Mouse (Mus musculus) liver, embryonic 12.5 days (tissue): Measurements from ENCODE around the gene Rasa3. TPM values are rescaled to one million over a fixed set of nuclear protein-coding genes. Genes with fewer than 3 reads are reported as not detected.

Source experiments
- ATAC-seq: fragments of 200-750 bp; cut with Nextera tagmentation; 2 replicates; pipeline ENCODE4 v1.8.0; 2017; ENCODE audit warnings: moderate number of reproducible peaks, mild to moderate bottlenecking, moderate library complexity
- H3K27ac ChIP-seq: fragments of 300-500 bp; sonication (generic); 2 replicates; pipeline ENCODE4 v1.5.1; 2016; ENCODE audit warnings: mild to moderate bottlenecking
- H3K27me3 ChIP-seq: fragments of 300-500 bp; sonication (generic); replicated peaks from 2 replicates; pipeline ENCODE4 v1.6.1; 2016; ENCODE audit warnings: mild to moderate bottlenecking, moderate library complexity
- H3K36me3 ChIP-seq: fragments of 300-500 bp; sonication (generic); 2 replicates; pipeline ENCODE4 v1.6.1; 2016; ENCODE audit warnings: mild to moderate bottlenecking, moderate library complexity
- H3K4me1 ChIP-seq: fragments of 300-500 bp; sonication (generic); 2 replicates; pipeline ENCODE4 v1.6.1; 2016
- H3K4me2 ChIP-seq: fragments of 300-500 bp; sonication (generic); 2 replicates; pipeline ENCODE4 v1.6.1; 2016; ENCODE audit warnings: mild to moderate bottlenecking, moderate library complexity
- H3K4me3 ChIP-seq: fragments of 300-500 bp; sonication (generic); 2 replicates; pipeline ENCODE4 v1.5.1; 2016; ENCODE audit warnings: mild to moderate bottlenecking, moderate library complexity
- H3K9ac ChIP-seq: fragments of 300-500 bp; sonication (generic); 2 replicates; pipeline ENCODE4 v1.6.1; 2016; ENCODE audit warnings: mild to moderate bottlenecking, moderate library complexity
- H3K9me3 ChIP-seq: fragments of 300-500 bp; sonication (generic); replicated peaks from 2 replicates; pipeline ENCODE4 v1.6.1; 2016; ENCODE audit warnings: mild to moderate bottlenecking, moderate library complexity
- WGBS: fragments of 180-500 bp; shearing (Covaris S2); methylation state at CpG from one replicate; pipeline ENCODE4 v1.1.7; 2016; ENCODE audit not compliant: insufficient replicate concordance; 5-methylcytosine and 5-hydroxymethylcytosine counted together
- polyA plus RNA-seq: library from polyadenylated mRNA; unstranded; fragments of >200 nt; fragmentation: Nextera tagmentation; extraction: Ambion mirVana; gene quantifications from 2 replicates; pipeline ENCODE4 v1.2.1, GENCODE M21; 2016

Rasa3 gene
- polyA plus RNA-seq, 1 experiment from 2014 or later: 30.8 TPM

DNA sequence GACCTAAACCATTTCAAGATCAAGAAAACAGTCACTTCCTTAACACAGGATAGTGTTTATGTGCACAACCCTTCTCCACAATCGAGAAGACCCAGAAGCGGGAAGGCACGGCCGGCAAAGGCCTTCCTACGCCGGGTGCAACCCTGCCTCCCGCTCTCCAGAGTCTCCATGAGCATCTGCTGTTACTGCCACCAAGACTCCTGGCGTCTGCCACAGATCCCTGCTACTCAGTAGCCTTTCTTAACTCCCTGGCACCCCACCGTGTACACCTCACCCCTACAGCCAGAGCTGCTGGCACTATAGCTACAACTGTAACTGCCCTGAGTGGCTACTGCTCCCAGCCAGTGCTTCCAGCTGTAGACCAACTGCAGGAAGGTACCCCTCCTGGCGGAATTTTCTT is 51.3 kb downstream of the Rasa3 start:
- no peak overlapping the region for H3K4me3 ChIP-seq
- no peaks in the 10 kb centered on the region for H3K27me3 ChIP-seq
- H3K36me3 ChIP-seq: peaks cover 33% of the 10 kb centered on the region
- no peak overlapping the region for H3K27ac ChIP-seq
- H3K9me3 ChIP-seq: 0 out of 2 replicates have a peak, but pooled peaks cover 2% of the 10 kb centered on the region
- 80% methylated on average over 10 of the region's 10 CpGs for WGBS
- no peak for ATAC-seq
- H3K9ac ChIP-seq: no peak overlapping the region
- no peak overlapping the region for H3K4me2 ChIP-seq
- H3K4me1 ChIP-seq: peaks cover 24% of the 10 kb centered on the region

DNA sequence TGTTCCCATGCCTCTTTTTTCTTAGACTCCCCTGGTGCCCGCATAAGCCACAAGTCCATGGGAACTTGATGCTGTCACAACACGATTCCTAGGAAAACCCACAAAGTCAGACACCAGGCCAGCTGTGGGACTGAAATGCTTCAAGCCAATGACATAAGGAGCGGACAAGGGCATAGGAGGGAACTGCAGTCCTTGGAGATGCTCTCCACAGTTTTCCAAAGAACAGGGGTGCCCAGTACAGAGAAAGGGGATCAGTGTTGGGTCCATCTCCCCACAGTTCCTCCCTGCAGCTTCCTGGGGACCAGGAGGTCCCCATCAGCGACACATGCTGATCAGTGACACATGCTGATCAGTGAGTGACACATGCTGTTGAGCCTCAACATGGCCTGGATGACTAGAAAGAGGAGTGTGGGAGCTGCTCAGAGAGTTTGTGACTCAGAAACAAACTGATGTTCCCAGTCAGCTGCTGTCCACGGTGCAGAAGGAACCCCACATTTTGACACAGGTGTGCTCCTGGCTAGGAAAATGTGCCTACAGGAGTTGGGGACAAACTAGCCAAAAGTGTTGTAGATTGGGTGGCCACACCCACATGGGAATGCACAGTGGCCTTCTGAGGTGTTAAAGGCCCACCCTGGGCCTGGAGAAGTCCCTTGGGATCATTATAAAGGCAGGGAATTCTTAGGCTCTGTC is 52.0 kb downstream of the Rasa3 start:
- ATAC-seq: no peak
- H3K27me3 ChIP-seq: no peaks in the 10 kb centered on the region
- 0 out of 2 replicates have a peak, but pooled peaks cover 2% of the 10 kb centered on the region for H3K9me3 ChIP-seq
- peaks cover 24% of the 10 kb centered on the region for H3K4me1 ChIP-seq
- 71% methylated on average over 5 of the region's 5 CpGs for WGBS
- H3K4me2 ChIP-seq: no peak overlapping the region
- no peak overlapping the region for H3K27ac ChIP-seq
- no peak overlapping the region for H3K9ac ChIP-seq
- no peak overlapping the region for H3K4me3 ChIP-seq
- peaks cover 31% of the 10 kb centered on the region for H3K36me3 ChIP-seq

DNA sequence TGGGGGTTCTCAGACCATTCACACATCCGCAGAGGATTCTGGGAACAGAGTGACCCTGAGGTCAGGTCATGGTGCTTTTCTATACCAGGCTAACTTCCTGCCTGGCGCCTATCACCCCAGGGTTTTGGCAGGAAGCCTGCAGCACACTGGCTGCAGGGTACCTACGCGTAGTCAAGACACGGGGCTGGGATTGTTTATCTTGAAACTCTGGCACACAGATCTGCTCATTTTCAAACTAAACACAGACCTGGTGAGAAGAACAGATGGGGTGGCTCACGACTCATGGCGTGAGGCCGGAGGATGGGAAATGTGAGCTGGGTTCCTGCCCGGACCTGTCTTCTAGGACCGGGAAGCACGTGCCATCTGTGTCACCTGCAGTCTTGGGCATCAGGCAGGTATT is 52.5 kb downstream of the Rasa3 start:
- H3K4me1 ChIP-seq: peaks cover 24% of the 10 kb centered on the region
- H3K4me3 ChIP-seq: no peak overlapping the region
- ATAC-seq: no peak
- H3K27me3 ChIP-seq: no peaks in the 10 kb centered on the region
- H3K9ac ChIP-seq: no peak overlapping the region
- WGBS: 62% methylated on average over 11 of the region's 11 CpGs
- H3K4me2 ChIP-seq: no peak overlapping the region
- H3K27ac ChIP-seq: no peak overlapping the region
- H3K36me3 ChIP-seq: peaks cover 26% of the 10 kb centered on the region
- H3K9me3 ChIP-seq: 0 out of 2 replicates have a peak, but pooled peaks cover 2% of the 10 kb centered on the region

DNA sequence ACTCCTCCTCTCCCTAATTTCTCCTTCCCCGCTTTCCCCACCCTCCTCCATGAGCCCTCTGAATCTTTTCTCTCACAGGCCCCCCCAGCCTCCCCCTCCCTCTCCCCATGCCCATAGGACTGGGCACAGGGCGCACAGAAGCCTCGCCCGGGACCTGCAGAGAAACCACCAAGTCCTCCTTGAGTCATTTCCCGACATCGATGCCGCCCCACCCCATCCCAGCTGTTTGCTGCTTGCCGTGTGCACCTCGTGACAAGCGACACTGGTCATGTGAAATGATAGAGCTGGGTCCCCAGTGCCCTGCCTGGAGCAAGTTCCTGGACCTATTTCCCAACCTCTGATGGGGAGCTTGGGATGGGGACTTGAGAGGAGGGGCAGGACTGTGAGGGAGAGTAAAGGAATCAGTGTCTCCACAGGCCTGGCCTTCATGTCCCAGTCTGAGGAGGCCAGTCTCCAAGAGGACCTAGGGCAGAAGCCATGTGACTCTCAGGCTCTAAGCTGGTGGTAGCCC is 53.4 kb downstream of the Rasa3 start:
- Histone ChIP-seq H3K36me3 (peaks cover 26% of the 10 kb centered on the region), H3K27ac (no peak overlapping the region), H3K9ac (no peak overlapping the region), H3K27me3 (no peaks in the 10 kb centered on the region), H3K4me2 (no peak overlapping the region), H3K9me3 (0 out of 2 replicates have a peak, but pooled peaks cover 2% of the 10 kb centered on the region), H3K4me1 (peaks cover 24% of the 10 kb centered on the region), H3K4me3 (no peak overlapping the region)
- 61% methylated on average over 10 of the region's 10 CpGs for WGBS
- peak; percentile 21; the same call in 1 of the 2 replicates for ATAC-seq

DNA sequence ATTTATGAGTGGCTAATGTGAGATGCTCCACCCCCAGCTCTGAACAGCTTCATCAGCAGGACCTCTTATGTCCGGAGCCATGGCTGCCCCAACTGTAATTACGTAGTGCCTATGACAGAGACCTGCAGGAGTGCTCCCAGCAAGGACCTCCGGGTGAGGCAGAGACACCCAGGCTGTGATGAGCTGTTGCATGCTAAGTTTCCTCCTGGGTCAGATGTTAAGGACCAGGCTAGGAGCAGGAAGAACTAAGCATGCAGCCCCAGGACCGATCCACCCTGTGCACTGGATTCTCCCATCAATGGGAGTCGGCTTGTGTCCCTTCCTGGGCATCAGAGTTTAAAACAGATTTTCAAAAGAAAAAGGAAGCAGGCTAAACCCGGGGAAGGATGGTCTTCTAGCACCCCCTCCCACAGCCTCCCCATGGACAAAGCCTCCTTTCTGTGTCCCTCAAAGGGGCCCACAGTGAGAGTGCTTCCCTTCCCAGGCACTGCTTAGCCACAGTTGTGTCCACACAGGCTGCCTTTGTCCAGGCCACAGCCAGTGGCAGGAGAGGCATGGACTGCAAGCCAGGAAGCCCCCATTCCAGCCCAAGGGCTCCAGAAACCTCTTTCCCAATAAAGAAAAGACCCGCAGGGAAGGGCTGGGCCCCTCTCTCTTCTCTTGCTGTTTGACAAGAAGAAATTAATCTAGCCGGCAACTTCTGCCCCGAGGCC is 54.2 kb downstream of the Rasa3 start:
- Histone ChIP-seq H3K4me2 (no peak overlapping the region), H3K9me3 (0 out of 2 replicates have a peak, but pooled peaks cover 2% of the 10 kb centered on the region), H3K36me3 (peaks cover 18% of the 10 kb centered on the region), H3K4me3 (no peak overlapping the region), H3K27ac (no peak overlapping the region), H3K4me1 (peaks cover 24% of the 10 kb centered on the region), H3K27me3 (no peaks in the 10 kb centered on the region), H3K9ac (no peak overlapping the region)
- no peak for ATAC-seq
- 68% methylated on average over 9 of the region's 9 CpGs for WGBS

DNA sequence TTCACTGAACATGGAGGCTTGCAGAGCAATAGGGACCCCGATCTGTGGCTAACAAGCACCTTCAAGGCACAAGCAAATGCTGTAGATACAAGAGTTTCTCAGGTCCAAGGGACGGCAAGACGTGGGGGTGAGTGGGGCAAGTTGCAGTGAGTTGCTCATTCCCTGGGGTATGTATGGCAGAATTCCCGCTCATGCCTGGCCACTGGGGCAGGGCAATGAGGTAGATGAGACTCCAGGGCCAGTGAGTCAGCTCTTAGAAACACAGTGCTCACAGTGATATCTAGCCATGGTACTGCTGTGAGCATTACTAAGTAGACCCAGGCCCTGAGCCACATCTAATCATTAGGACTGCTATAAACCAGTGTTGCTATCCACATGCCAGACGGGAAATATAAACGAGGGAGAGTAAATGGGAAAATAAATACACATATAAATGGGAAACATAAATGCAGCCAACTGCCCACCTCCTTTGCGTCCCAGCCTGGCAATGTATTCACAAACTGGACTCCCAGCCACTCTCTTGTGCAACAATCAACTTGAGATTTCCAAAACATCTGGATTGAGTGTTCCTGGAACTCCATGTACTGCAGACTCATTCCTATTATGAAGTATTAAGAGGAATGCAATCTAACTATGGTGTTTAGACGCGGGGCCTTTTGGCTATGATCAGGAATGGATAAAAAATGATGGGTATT is 57.0 kb downstream of the Rasa3 start:
- Histone ChIP-seq H3K4me2 (no peak overlapping the region), H3K4me1 (peaks cover 20% of the 10 kb centered on the region), H3K4me3 (no peak overlapping the region), H3K9ac (no peak overlapping the region), H3K27me3 (no peaks in the 10 kb centered on the region), H3K9me3 (no peaks in the 10 kb centered on the region), H3K36me3 (no peaks in the 10 kb centered on the region), H3K27ac (no peak overlapping the region)
- no peak for ATAC-seq
- 81% methylated on average over 9 of the region's 9 CpGs for WGBS

DNA sequence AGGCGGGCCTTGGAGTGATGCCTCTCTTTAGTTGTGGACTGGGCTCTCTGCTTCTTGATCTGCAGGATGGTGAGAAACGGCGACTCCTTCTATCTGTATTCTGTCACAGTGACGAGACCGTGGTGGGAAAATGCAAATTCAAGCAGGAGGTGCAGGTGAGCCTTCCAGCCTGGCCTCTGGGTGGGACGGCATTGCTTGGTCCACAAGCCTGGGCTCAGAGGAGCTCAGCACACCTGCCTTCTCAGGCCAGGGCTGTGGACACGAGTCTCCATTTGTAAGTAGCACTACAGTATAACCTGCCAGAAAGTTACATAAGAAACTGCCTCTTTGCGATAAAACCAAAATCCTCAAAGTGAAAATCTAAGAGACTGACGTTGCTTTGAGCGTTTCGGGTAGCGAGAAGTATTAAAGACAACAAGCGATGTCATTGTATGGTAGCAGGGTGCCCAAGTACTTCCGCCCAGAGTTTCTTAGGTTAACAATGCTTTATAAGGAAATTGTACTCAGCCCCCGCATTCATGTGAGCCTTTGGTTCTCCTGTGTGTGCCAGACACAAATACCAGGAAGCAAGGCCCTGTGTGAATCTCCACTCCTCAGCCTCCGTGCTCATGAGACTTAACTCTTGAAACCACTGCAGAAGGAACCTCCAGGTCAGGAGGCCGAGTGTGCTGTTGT is 60.4 kb downstream of the Rasa3 start:
- ATAC-seq: no peak
- no peak overlapping the region for H3K4me3 ChIP-seq
- 78% methylated on average over 17 of the region's 17 CpGs for WGBS
- no peak overlapping the region for H3K4me2 ChIP-seq
- no peak overlapping the region for H3K27ac ChIP-seq
- no peaks in the 10 kb centered on the region for H3K27me3 ChIP-seq
- H3K4me1 ChIP-seq: no peaks in the 10 kb centered on the region
- no peaks in the 10 kb centered on the region for H3K9me3 ChIP-seq
- H3K36me3 ChIP-seq: peaks cover 24% of the 10 kb centered on the region
- H3K9ac ChIP-seq: no peak overlapping the region

DNA sequence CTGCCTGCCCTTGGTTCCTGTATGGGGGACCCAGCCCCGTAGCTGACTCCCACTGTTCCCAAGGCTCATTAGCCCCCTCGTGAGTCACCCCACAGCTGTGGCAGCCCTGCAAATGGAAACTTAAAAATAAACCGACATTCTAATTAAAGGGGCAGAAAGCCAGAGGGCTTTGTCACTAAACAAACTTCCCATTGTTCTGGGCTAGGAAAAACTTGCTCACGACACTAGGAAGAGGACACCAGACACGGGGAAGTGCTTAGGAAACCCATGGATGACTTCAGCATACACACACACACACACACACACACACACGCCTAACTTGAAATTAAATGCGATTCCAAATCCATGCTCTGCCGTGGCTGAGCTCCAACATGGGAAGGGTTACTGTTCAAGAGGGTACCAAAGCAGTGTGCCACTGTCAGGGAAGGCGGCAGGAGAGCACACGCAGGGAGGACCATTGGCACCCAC is 62.4 kb downstream of the Rasa3 start:
- Histone ChIP-seq H3K27ac (no peak overlapping the region), H3K9ac (no peak overlapping the region), H3K27me3 (no peaks in the 10 kb centered on the region), H3K36me3 (peaks cover 25% of the 10 kb centered on the region), H3K9me3 (no peaks in the 10 kb centered on the region), H3K4me2 (no peak overlapping the region), H3K4me1 (peaks cover 5% of the 10 kb centered on the region; the same call in 1 of the 2 replicates), H3K4me3 (no peak overlapping the region)
- 70% methylated on average over 10 of the region's 10 CpGs for WGBS
- ATAC-seq: no peak

DNA sequence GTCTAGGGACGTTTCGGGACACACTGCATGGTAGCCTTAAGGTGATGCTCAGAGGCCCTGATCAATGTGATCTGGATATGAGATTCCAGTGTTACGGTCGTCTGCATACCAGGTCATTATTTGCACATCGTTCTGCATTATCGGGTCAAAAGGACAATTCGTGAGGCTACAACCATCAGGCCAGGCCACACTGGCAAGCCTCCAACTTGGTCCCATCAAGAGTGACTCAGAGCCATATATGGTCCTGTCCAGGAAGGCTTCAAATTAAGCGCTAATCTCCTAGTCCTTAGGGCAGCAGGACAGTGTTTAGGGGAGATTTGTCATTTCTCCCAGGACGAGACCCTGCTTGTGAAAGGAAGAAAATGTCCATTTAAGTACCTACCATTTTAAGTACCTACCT is 63.3 kb downstream of the Rasa3 start:
- Histone ChIP-seq H3K4me2 (no peak overlapping the region), H3K9ac (no peak overlapping the region), H3K4me1 (peaks cover 6% of the 10 kb centered on the region; the same call in 1 of the 2 replicates), H3K27ac (no peak overlapping the region), H3K36me3 (peaks cover 25% of the 10 kb centered on the region), H3K27me3 (no peaks in the 10 kb centered on the region), H3K4me3 (no peak overlapping the region), H3K9me3 (no peaks in the 10 kb centered on the region)
- ATAC-seq: no peak
- 77% methylated on average over 9 of the region's 9 CpGs for WGBS

DNA sequence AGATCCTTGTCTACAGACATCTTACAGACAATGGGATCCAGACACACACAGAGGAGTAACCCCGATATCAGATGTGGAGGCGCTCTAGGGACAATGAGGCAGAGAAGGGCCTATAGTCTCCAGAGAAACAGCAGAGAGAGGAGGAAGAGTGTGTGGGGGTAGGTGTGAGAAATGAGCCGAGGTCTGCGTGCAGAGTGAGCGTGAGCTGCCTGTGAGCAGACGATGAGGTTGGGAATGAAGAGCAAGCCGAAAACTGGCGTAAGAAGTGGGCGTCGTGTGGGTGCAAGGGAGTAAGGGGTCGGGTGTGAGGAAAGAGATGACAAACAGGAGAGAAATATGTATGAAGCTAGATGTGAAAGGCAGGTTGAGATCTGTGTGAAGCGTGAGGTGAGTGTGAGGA is 65.7 kb downstream of the Rasa3 start:
- no peaks in the 10 kb centered on the region for H3K27me3 ChIP-seq
- H3K4me3 ChIP-seq: no peak overlapping the region
- H3K9me3 ChIP-seq: no peaks in the 10 kb centered on the region
- H3K9ac ChIP-seq: no peak overlapping the region
- H3K4me1 ChIP-seq: peaks cover 6% of the 10 kb centered on the region; the same call in 1 of the 2 replicates
- WGBS: 86% methylated on average over 12 of the region's 12 CpGs
- ATAC-seq: no peak
- H3K4me2 ChIP-seq: no peak overlapping the region
- peaks cover 29% of the 10 kb centered on the region for H3K36me3 ChIP-seq
- H3K27ac ChIP-seq: no peak overlapping the region

DNA sequence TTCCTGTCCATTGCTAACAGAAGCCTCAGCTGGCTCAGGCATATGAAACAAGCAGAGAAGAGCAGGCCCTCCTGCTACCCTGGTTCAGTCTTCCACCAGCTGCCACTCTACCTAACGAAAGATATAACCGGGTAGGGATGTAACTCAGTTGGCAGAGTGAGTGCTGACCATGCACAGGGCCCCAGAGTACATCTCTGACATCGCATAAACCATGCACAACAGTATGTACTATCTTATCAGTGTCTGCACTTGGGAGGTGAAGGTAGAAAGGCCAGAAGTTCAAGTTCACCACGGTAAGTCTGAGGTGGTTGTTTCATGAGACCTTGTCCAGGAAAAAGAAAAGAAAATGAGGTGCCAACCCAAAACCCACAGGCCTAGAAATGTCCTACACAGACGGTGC is 67.4 kb downstream of the Rasa3 start:
- 48% methylated on average over 5 of the region's 5 CpGs for WGBS
- no peak overlapping the region for H3K27ac ChIP-seq
- H3K9me3 ChIP-seq: no peaks in the 10 kb centered on the region
- ATAC-seq: peak; percentile 38; the same call in 1 of the 2 replicates
- no peaks in the 10 kb centered on the region for H3K27me3 ChIP-seq
- H3K4me3 ChIP-seq: no peak overlapping the region
- no peak overlapping the region for H3K9ac ChIP-seq
- H3K4me2 ChIP-seq: no peak overlapping the region
- peaks cover 37% of the 10 kb centered on the region for H3K36me3 ChIP-seq
- peaks cover 16% of the 10 kb centered on the region for H3K4me1 ChIP-seq
